In genomic region chr4:139078726-139079125, GRCm38 (mm10) we compare ENCODE assay signal across 10 mouse cellular contexts. TPM values are rescaled to one million over a fixed set of nuclear protein-coding genes. Genes with fewer than 3 reads are reported as not detected.
DNase-seq lines count a peak whose midpoint lies in the region; ATAC-seq and TF ChIP-seq lines count a peak whose summit lies in the region.
"Had no signal": no experiment of that assay in that cellular context is flagged by ENCODE, and none has a peak within 500 bp of the region (broad histone marks: within the 10 kb centered on the region; RNA-seq: fewer than 3 reads in every experiment).

No protein-coding gene starts in this region.

- dilution Hi-C loops in CH12.LX (cut with MboI; ENCODE audit: extremely low pct_ligation_motif_present, extremely low pct_unique_long_range_greater_than_20kb, low sequenced_read_pairs): no loop called here

- no peaks in the 10 kb centered on the region for H3K9me3 ChIP-seq in forebrain, embryonic 14.5 days (replicated peaks; ENCODE audit: control insufficient read depth, low read length)
- H3K9me3 ChIP-seq in forebrain, embryonic 10.5 days: no peaks in the 10 kb centered on the region
- H3K9me3 ChIP-seq in limb, embryonic 11.5 days (ENCODE audit: control insufficient read depth, low read length): no peaks in the 10 kb centered on the region
- no peaks in the 10 kb centered on the region for H3K9me3 ChIP-seq in limb, embryonic 10.5 days (replicated peaks)
- H3K9me3 ChIP-seq in CH12.LX (replicated peaks; ENCODE audit: low read length): peaks cover 5% of the 10 kb centered on the region
- no peaks in the 10 kb centered on the region for H3K9me3 ChIP-seq in embryonic facial prominence, embryonic 14.5 days (ENCODE audit: control insufficient read depth, low read length)
- H3K9me3 ChIP-seq in neural tube, embryonic 15.5 days (replicated peaks): no peaks in the 10 kb centered on the region

- TF ChIP-seq CTCF in CH12.LX (conservative IDR thresholded peaks at IDR 0.05 in 1 of 2, IDR thresholded peaks at IDR 0.05 in 1 of 2; ENCODE audit: low read depth in 2 of 2, low read length in 2 of 2): peak; percentile 7 to 63; a peak in 2 of 4 replicates

- H3K4me3 ChIP-seq in forebrain, embryonic 14.5 days (ENCODE audit: low read depth, low read length): no peak overlapping the region
- no peak overlapping the region for H3K4me3 ChIP-seq in forebrain, embryonic 10.5 days
- H3K4me3 ChIP-seq in limb, embryonic 11.5 days (ENCODE audit: low read depth, low read length): no peak overlapping the region
- no peak overlapping the region for H3K4me3 ChIP-seq in limb, embryonic 10.5 days
- no peak overlapping the region for H3K4me3 ChIP-seq in CH12.LX (replicated peaks in 1 of 3; ENCODE audit: low read depth in 2 of 3, low read length in 2 of 3, poor library complexity in 1 of 3)
- no peak overlapping the region for H3K4me3 ChIP-seq in embryonic facial prominence, embryonic 14.5 days (ENCODE audit: low read depth, low read length)
- H3K4me3 ChIP-seq in neural tube, embryonic 15.5 days (replicated peaks): no peak overlapping the region

- no peak for ATAC-seq in forebrain, embryonic 14.5 days
- ATAC-seq in limb, embryonic 11.5 days (ENCODE audit: insufficient number of reproducible peaks, low FRiP score, low TSS enrichment, low read depth): no peak
- ATAC-seq in embryonic facial prominence, embryonic 14.5 days (ENCODE audit: low read depth): no peak
- ATAC-seq in neural tube, embryonic 15.5 days (ENCODE audit: low FRiP score): no peak

- peak; percentile 61 for DNase-seq in forebrain, embryonic 14.5 days (ENCODE audit: low spot score)
- DNase-seq in forebrain, embryonic 10.5 days (ENCODE audit: extremely low spot score, low spot score): no peak
- peak; percentile 39 for DNase-seq in limb, embryonic 11.5 days (ENCODE audit: low spot score)
- no peak for DNase-seq in limb, embryonic 10.5 days (ENCODE audit: low spot score)
- peak; percentile 12 for DNase-seq in CH12.LX (ENCODE audit: extremely low read depth)
- peak; percentile 49 for DNase-seq in embryonic facial prominence, embryonic 14.5 days (ENCODE audit: low spot score)
- DNase-seq in ovary, postnatal 14 days (ENCODE audit: low spot score): no peak

- no peak for TF ChIP-seq POLR2A in CH12.LX (IDR thresholded peaks at IDR 0.05; ENCODE audit: low read depth, low read length)

- TF ChIP-seq RAD21 in CH12.LX (IDR thresholded peaks at IDR 0.05; ENCODE audit: low read depth, low read length): peak; percentile 49

- peaks cover 32% of the 10 kb centered on the region for H3K27me3 ChIP-seq in forebrain, embryonic 14.5 days (replicated peaks; ENCODE audit: control insufficient read depth, insufficient read depth, low read length)
- peaks cover 45% of the 10 kb centered on the region for H3K27me3 ChIP-seq in forebrain, embryonic 10.5 days (ENCODE audit: poor library complexity, severe bottlenecking)
- peaks cover 36% of the 10 kb centered on the region for H3K27me3 ChIP-seq in limb, embryonic 11.5 days (ENCODE audit: control insufficient read depth, insufficient read depth, low read length)
- peaks cover 53% of the 10 kb centered on the region for H3K27me3 ChIP-seq in limb, embryonic 10.5 days (ENCODE audit: low read depth, poor library complexity, severe bottlenecking)
- peaks cover 29% of the 10 kb centered on the region for H3K27me3 ChIP-seq in CH12.LX (replicated peaks)
- peaks cover 35% of the 10 kb centered on the region for H3K27me3 ChIP-seq in embryonic facial prominence, embryonic 14.5 days (replicated peaks; ENCODE audit: control insufficient read depth, insufficient read depth, low read length)
- H3K27me3 ChIP-seq in neural tube, embryonic 15.5 days (replicated peaks): peaks cover 37% of the 10 kb centered on the region

- no peak overlapping the region for H3K9ac ChIP-seq in forebrain, embryonic 14.5 days (ENCODE audit: low read length)
- no peak overlapping the region for H3K9ac ChIP-seq in limb, embryonic 11.5 days (ENCODE audit: low read length)
- no peak overlapping the region for H3K9ac ChIP-seq in CH12.LX (ENCODE audit: insufficient read depth, low read depth)
- H3K9ac ChIP-seq in embryonic facial prominence, embryonic 14.5 days (ENCODE audit: low read depth, low read length): no peak overlapping the region
- no peak overlapping the region for H3K9ac ChIP-seq in neural tube, embryonic 15.5 days (replicated peaks)
- H3K9ac ChIP-seq: hindbrain, embryonic 14.5 days had no signal

- no peaks in the 10 kb centered on the region for H3K79me2 ChIP-seq in CH12.LX (replicated peaks; ENCODE audit: control insufficient read depth, extremely low read depth, insufficient read depth, poor library complexity, severe bottlenecking)

- H3K4me1 ChIP-seq in forebrain, embryonic 14.5 days (ENCODE audit: control insufficient read depth, insufficient read depth, low read length): peaks cover 19% of the 10 kb centered on the region
- H3K4me1 ChIP-seq in forebrain, embryonic 10.5 days: peaks cover 47% of the 10 kb centered on the region
- peaks cover 17% of the 10 kb centered on the region for H3K4me1 ChIP-seq in limb, embryonic 11.5 days (ENCODE audit: control insufficient read depth, insufficient read depth, low read length)
- peaks cover 36% of the 10 kb centered on the region for H3K4me1 ChIP-seq in limb, embryonic 10.5 days
- peaks cover 4% of the 10 kb centered on the region in 2 experiments; a peak in 2 of 4 replicates for H3K4me1 ChIP-seq in CH12.LX (ENCODE audit: control insufficient read depth in 1 of 2, insufficient read depth in 2 of 2)
- peaks cover 12% of the 10 kb centered on the region for H3K4me1 ChIP-seq in embryonic facial prominence, embryonic 14.5 days (ENCODE audit: control insufficient read depth, insufficient read depth, low read length)
- H3K4me1 ChIP-seq in neural tube, embryonic 15.5 days: peaks cover 45% of the 10 kb centered on the region

- H3K36me3 ChIP-seq in forebrain, embryonic 14.5 days (ENCODE audit: control insufficient read depth, insufficient read depth, low read length): no peaks in the 10 kb centered on the region
- H3K36me3 ChIP-seq in forebrain, embryonic 10.5 days (replicated peaks): no peaks in the 10 kb centered on the region
- no peaks in the 10 kb centered on the region; the same call in 1 of the 2 replicates for H3K36me3 ChIP-seq in limb, embryonic 11.5 days (ENCODE audit: control insufficient read depth, insufficient read depth, low read length)
- no peaks in the 10 kb centered on the region for H3K36me3 ChIP-seq in limb, embryonic 10.5 days
- no peaks in the 10 kb centered on the region for H3K36me3 ChIP-seq in CH12.LX (replicated peaks in 1 of 2; ENCODE audit: control insufficient read depth in 1 of 2, insufficient read depth in 1 of 2, low read length in 1 of 2)
- peaks cover 14% of the 10 kb centered on the region; the same call in 1 of the 2 replicates for H3K36me3 ChIP-seq in embryonic facial prominence, embryonic 14.5 days (ENCODE audit: control insufficient read depth, insufficient read depth, low read length)
- H3K36me3 ChIP-seq in neural tube, embryonic 15.5 days: no peaks in the 10 kb centered on the region

- in situ Hi-C loops in CH12.LX (cut with MboI; ENCODE audit: low pct_ligation_motif_present, low pct_unique_long_range_greater_than_20kb, low sequenced_read_pairs): loop anchor here (5.0 to 10.0 kb wide), 2 partner anchors 106 to 154 kb away; partner anchors contain the start of gene Tmco4

- H3K27ac ChIP-seq in forebrain, embryonic 14.5 days (ENCODE audit: low read depth, low read length): no peak overlapping the region
- no peak overlapping the region for H3K27ac ChIP-seq in forebrain, embryonic 10.5 days
- no peak overlapping the region for H3K27ac ChIP-seq in limb, embryonic 11.5 days (replicated peaks; ENCODE audit: low read depth, low read length)
- no peak overlapping the region for H3K27ac ChIP-seq in limb, embryonic 10.5 days
- no peak overlapping the region for H3K27ac ChIP-seq in CH12.LX (ENCODE audit: insufficient read depth, low read depth)
- H3K27ac ChIP-seq in embryonic facial prominence, embryonic 14.5 days (replicated peaks; ENCODE audit: low read depth, low read length): no peak overlapping the region
- no peak overlapping the region for H3K27ac ChIP-seq in neural tube, embryonic 15.5 days (replicated peaks)
- H3K27ac ChIP-seq: hindbrain, embryonic 14.5 days had no signal

- H3K4me2 ChIP-seq in forebrain, embryonic 14.5 days (ENCODE audit: low read length): no peak overlapping the region
- no peak overlapping the region for H3K4me2 ChIP-seq in limb, embryonic 11.5 days (ENCODE audit: low read depth, severe bottlenecking)
- H3K4me2 ChIP-seq in CH12.LX (ENCODE audit: insufficient read depth, low read depth, poor library complexity, severe bottlenecking): peak overlapping the region; percentile 19; the same call in 1 of the 2 replicates
- no peak overlapping the region for H3K4me2 ChIP-seq in embryonic facial prominence, embryonic 14.5 days (ENCODE audit: low read depth, low read length)
- no peak overlapping the region for H3K4me2 ChIP-seq in neural tube, embryonic 15.5 days
- H3K4me2 ChIP-seq: hindbrain, embryonic 14.5 days had no signal

- no peak for TF ChIP-seq EP300 in CH12.LX (IDR thresholded peaks at IDR 0.05; ENCODE audit: low read length)

- WGBS in forebrain, embryonic 14.5 days: 16% methylated on average over 4 of the region's 4 CpGs
- 14% methylated on average over 4 of the region's 4 CpGs for WGBS in forebrain, embryonic 10.5 days
- WGBS in limb, embryonic 11.5 days: 15% methylated on average over 4 of the region's 4 CpGs
- WGBS in limb, embryonic 10.5 days: 20% methylated on average over 4 of the region's 4 CpGs
- 13% methylated on average over 4 of the region's 4 CpGs for WGBS in embryonic facial prominence, embryonic 14.5 days
- WGBS in neural tube, embryonic 15.5 days: 14% methylated on average over 4 of the region's 4 CpGs

RNA-seq across cellular contexts. Expression of gene Htr6, which starts 3.4 kb away (rescaled TPM):
- polyA plus RNA-seq in forebrain, embryonic 14.5 days (2014; fragmentation: Nextera tagmentation; extraction: Ambion mirVana): 0.30 TPM in 2 replicates
- polyA plus RNA-seq in forebrain, embryonic 10.5 days (2016; fragmentation: Nextera tagmentation; extraction: Ambion mirVana): 0.07 and 0.12 TPM in 2 replicates
- polyA plus RNA-seq in limb, embryonic 11.5 days (2014; fragmentation: Nextera tagmentation; extraction: Ambion mirVana): 0.07 and 0.11 TPM in 2 replicates
- not detected in 2 replicates for polyA plus RNA-seq in limb, embryonic 10.5 days (2016; fragmentation: Nextera tagmentation; extraction: Ambion mirVana)
- total RNA-seq in CH12.LX (2012; rRNA removed) (not detected in 2 replicates), CH12.LX (2014; rRNA removed) (not detected in 2 replicates)
- not detected in 2 replicates for polyA plus RNA-seq in CH12.LX (2012; ENCODE audit: insufficient read length, low read depth)
- 0.17 TPM in 1 of 2 replicates, not detected in the other for polyA plus RNA-seq in embryonic facial prominence, embryonic 14.5 days (2014; fragmentation: Nextera tagmentation; extraction: Ambion mirVana)
- 0.80 and 1.0 TPM in 2 replicates for polyA plus RNA-seq in neural tube, embryonic 15.5 days (2015; fragmentation: Nextera tagmentation; extraction: Ambion mirVana)
- total RNA-seq: heart, adult 8-10 months had no signal

RNA-seq across cellular contexts. Expression of gene Nbl1, which starts 14.1 kb away (rescaled TPM):
- polyA plus RNA-seq in forebrain, embryonic 14.5 days (2014; fragmentation: Nextera tagmentation; extraction: Ambion mirVana): 22.3 and 29.8 TPM in 2 replicates
- polyA plus RNA-seq in forebrain, embryonic 10.5 days (2016; fragmentation: Nextera tagmentation; extraction: Ambion mirVana): 19.6 and 22.7 TPM in 2 replicates
- polyA plus RNA-seq in limb, embryonic 11.5 days (2014; fragmentation: Nextera tagmentation; extraction: Ambion mirVana): 51.8 and 53.8 TPM in 2 replicates
- polyA plus RNA-seq in limb, embryonic 10.5 days (2016; fragmentation: Nextera tagmentation; extraction: Ambion mirVana): 12.5 and 28.7 TPM in 2 replicates
- total RNA-seq in CH12.LX (2012; rRNA removed): 0.55 and 0.89 TPM in 2 replicates
- total RNA-seq in CH12.LX (2014; rRNA removed): 1.4 and 1.5 TPM in 2 replicates
- polyA plus RNA-seq in CH12.LX (2012; ENCODE audit: insufficient read length, low read depth): 2.0 and 3.3 TPM in 2 replicates
- 124 and 133 TPM in 2 replicates for polyA plus RNA-seq in embryonic facial prominence, embryonic 14.5 days (2014; fragmentation: Nextera tagmentation; extraction: Ambion mirVana)
- 47.9 and 51.2 TPM in 2 replicates for polyA plus RNA-seq in neural tube, embryonic 15.5 days (2015; fragmentation: Nextera tagmentation; extraction: Ambion mirVana)

RNA-seq across cellular contexts. Expression of gene Minos1, which starts 52.2 kb away (rescaled TPM):
- 411 and 472 TPM in 2 replicates for polyA plus RNA-seq in forebrain, embryonic 14.5 days (2014; fragmentation: Nextera tagmentation; extraction: Ambion mirVana)
- 375 and 389 TPM in 2 replicates for polyA plus RNA-seq in forebrain, embryonic 10.5 days (2016; fragmentation: Nextera tagmentation; extraction: Ambion mirVana)
- 404 and 456 TPM in 2 replicates for polyA plus RNA-seq in limb, embryonic 11.5 days (2014; fragmentation: Nextera tagmentation; extraction: Ambion mirVana)
- 393 and 402 TPM in 2 replicates for polyA plus RNA-seq in limb, embryonic 10.5 days (2016; fragmentation: Nextera tagmentation; extraction: Ambion mirVana)
- total RNA-seq in CH12.LX (2012; rRNA removed) (139 and 151 TPM in 2 replicates), CH12.LX (2014; rRNA removed) (36.8 and 39.2 TPM in 2 replicates)
- 410 and 418 TPM in 2 replicates for polyA plus RNA-seq in CH12.LX (2012; ENCODE audit: insufficient read length, low read depth)
- 468 and 555 TPM in 2 replicates for polyA plus RNA-seq in embryonic facial prominence, embryonic 14.5 days (2014; fragmentation: Nextera tagmentation; extraction: Ambion mirVana)
- polyA plus RNA-seq in neural tube, embryonic 15.5 days (2015; fragmentation: Nextera tagmentation; extraction: Ambion mirVana): 440 and 466 TPM in 2 replicates

Comparison
In these comparisons a context has a peak if more than half of its experiments do, and no peak if none do; other contexts are left out.
1. DNase-seq: peak in forebrain, embryonic 14.5 days (single experiment), limb, embryonic 11.5 days (single experiment), CH12.LX (single experiment) and embryonic facial prominence, embryonic 14.5 days (single experiment); none in forebrain, embryonic 10.5 days (single experiment), limb, embryonic 10.5 days (single experiment) and ovary, postnatal 14 days (single experiment).